Mouse (Mus musculus): ENCODE results near the gene Hoga1. TPM values are rescaled to one million over a fixed set of nuclear protein-coding genes. Genes with fewer than 3 reads are reported as not detected.

Gene Hoga1
- total and polyA plus RNA-seq, 2 experiments from 2014 or later: 3.1 to 3.4 TPM

DNA sequence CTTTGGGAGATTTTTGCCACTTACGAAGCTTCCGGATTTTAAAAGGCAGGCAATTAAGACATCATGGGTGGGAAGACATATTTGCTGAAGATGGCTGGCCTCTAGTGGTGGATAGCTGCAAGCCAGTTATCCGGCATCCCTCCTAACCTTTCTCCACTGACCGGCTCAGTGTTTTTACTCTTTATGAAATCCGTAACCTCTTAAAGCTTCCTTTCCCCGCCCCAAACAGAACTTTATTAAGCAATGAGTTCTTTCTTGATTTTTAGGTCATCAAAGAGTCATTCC is 23.8 kb downstream of the Hoga1 start:
- H3K9me3 ChIP-seq (ENCODE audit: low read length): no peaks in the 10 kb centered on the region
- peak; percentile 72 for DNase-seq (ENCODE audit: low spot score)
- no peak overlapping the region for H3K9ac ChIP-seq (replicated peaks; ENCODE audit: low read length, poor library complexity, severe bottlenecking)
- ATAC-seq (ENCODE audit: low FRiP score): no peak
- no peak overlapping the region for H3K27ac ChIP-seq (ENCODE audit: low read depth, low read length)
- 0 out of 2 replicates have a peak, but pooled peaks cover 2% of the 10 kb centered on the region for H3K4me1 ChIP-seq (ENCODE audit: insufficient read depth, low read length)
- H3K36me3 ChIP-seq (ENCODE audit: insufficient read depth, low read length): peaks cover 4% of the 10 kb centered on the region; the same call in 1 of the 2 replicates
- WGBS: 36% methylated on average over 6 of the region's 6 CpGs
- H3K27me3 ChIP-seq (ENCODE audit: insufficient read depth, low read length): no peaks in the 10 kb centered on the region
- H3K4me3 ChIP-seq (ENCODE audit: low read depth, low read length): no peak overlapping the region
- H3K4me2 ChIP-seq (ENCODE audit: low read depth, low read length, poor library complexity, severe bottlenecking): no peak overlapping the region
- TF ChIP-seq CTCF (IDR thresholded peaks at IDR 0.05): peak; percentile 81

DNA sequence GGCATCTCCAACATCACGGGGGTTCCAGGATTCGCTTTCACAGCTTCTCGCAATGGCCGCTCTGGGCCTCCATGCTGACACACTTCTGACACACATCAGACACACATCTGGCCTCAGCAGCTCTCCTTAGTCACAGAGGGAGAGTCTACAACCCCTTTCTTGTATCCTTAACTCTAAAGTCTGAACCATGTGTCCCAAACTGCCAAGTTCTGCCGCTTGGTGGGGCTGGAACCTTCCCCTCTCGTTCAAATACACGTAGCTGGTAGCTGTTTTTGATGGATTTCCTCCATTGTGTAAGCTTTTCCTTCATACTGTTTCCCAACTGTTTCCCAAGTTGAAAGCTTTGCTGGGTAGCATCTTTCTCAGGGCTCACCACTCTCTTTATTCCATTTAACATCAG is 25.8 kb downstream of the Hoga1 start:
- DNase-seq (ENCODE audit: low spot score): no peak
- Histone ChIP-seq H3K4me3 (ENCODE audit: low read depth, low read length) (no peak overlapping the region), H3K9me3 (ENCODE audit: low read length) (no peaks in the 10 kb centered on the region), H3K36me3 (ENCODE audit: insufficient read depth, low read length) (peaks cover 20% of the 10 kb centered on the region), H3K9ac (replicated peaks; ENCODE audit: low read length, poor library complexity, severe bottlenecking) (no peak overlapping the region), H3K27me3 (ENCODE audit: insufficient read depth, low read length) (no peaks in the 10 kb centered on the region), H3K4me2 (ENCODE audit: low read depth, low read length, poor library complexity, severe bottlenecking) (no peak overlapping the region), H3K4me1 (ENCODE audit: insufficient read depth, low read length) (0 out of 2 replicates have a peak, but pooled peaks cover 2% of the 10 kb centered on the region), H3K27ac (ENCODE audit: low read depth, low read length) (no peak overlapping the region)
- 76% methylated on average over 7 of the region's 7 CpGs for WGBS
- peak; percentile 44 for TF ChIP-seq CTCF (IDR thresholded peaks at IDR 0.05)
- ATAC-seq (ENCODE audit: low FRiP score): no peak

DNA sequence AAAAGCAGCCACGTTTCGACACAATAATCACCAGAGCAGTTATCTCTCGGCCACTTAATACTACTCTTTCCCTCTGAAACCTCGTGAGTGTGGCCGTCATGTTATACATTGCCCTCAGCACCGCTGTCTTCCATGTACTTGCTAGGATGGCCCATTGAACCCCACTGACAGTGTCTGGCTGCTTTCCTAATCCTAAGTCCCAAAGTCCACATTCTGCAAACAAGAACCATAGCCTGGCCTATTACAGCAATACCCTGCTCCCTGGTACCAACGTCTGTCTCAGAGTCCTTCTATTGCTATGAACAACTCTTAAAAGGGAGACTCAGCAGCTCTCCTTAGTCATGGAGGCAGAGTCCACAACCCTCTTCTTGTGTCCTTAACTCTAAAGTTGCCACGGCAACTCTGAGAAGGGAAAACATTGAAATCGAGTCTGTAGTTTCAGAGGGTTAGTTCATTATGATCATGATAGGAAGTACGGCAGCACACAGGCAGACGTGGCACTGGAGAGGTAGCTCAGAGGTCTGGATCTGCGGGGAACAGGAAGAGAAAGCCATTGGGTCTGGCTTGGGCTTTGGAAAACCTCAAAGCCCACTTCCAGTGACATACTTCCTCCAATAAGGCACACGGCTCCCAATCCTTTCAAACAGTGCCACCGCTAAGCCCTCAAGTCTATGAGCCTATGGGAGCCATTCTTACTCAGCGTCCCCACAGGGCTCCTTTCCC is 26.6 kb downstream of the Hoga1 start:
- H3K36me3 ChIP-seq (ENCODE audit: insufficient read depth, low read length): peaks cover 25% of the 10 kb centered on the region
- H3K27me3 ChIP-seq (ENCODE audit: insufficient read depth, low read length): no peaks in the 10 kb centered on the region
- H3K4me3 ChIP-seq (ENCODE audit: low read depth, low read length): no peak overlapping the region
- H3K27ac ChIP-seq (ENCODE audit: low read depth, low read length): no peak overlapping the region
- TF ChIP-seq CTCF (IDR thresholded peaks at IDR 0.05): no peak
- H3K4me1 ChIP-seq (ENCODE audit: insufficient read depth, low read length): 0 out of 2 replicates have a peak, but pooled peaks cover 2% of the 10 kb centered on the region
- no peak overlapping the region for H3K4me2 ChIP-seq (ENCODE audit: low read depth, low read length, poor library complexity, severe bottlenecking)
- DNase-seq (ENCODE audit: low spot score) (no peak), ATAC-seq (ENCODE audit: low FRiP score) (no peak)
- 79% methylated on average over 15 of the region's 15 CpGs for WGBS
- no peaks in the 10 kb centered on the region for H3K9me3 ChIP-seq (ENCODE audit: low read length)
- no peak overlapping the region for H3K9ac ChIP-seq (replicated peaks; ENCODE audit: low read length, poor library complexity, severe bottlenecking)

DNA sequence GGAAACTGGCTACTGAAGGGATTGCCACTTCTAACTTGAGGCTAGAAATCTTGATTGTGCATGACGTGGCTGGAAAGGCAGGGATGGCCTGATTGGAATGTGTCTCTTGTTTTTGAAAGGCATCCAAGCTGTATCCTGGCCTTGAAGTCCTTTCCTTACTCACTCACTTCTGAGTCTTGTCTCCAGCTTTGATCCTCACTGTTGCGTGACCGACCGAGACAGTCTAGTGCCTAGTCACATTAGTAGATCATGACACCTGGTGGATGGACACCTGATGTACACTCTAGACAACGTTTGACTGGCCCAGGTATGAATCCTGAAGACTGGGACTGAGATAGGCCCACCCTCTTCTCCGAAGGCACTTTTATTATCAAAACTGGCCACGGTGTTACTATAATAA is 27.4 kb downstream of the Hoga1 start:
- DNase-seq (ENCODE audit: low spot score): no peak

DNA sequence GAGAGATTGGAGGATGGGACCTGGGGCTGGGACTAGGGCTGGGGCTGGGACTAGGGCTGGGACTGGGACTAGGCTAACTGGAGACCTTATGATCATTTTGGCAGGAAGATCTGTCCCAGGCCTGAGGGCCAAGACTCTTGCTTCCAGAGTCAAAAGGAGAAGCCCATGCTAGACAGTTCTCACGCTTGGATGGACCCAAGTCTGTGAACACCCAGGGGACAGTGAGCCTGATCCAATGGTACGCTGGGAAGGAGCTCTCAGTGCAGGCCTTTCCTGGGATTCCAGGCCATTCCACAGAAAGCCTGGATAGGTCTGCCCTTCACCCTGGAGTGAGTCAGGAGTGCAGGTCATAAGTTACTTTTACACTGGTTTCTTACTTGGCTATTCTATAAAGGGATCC is 29.6 kb downstream of the Hoga1 start:
- no peaks in the 10 kb centered on the region for H3K9me3 ChIP-seq (ENCODE audit: low read length)
- TF ChIP-seq CTCF (IDR thresholded peaks at IDR 0.05): no peak

More for the DNA sequence above, 27.4 kb downstream of the Hoga1 start:
- TF ChIP-seq CTCF (IDR thresholded peaks at IDR 0.05): peak; percentile 44
- no peak overlapping the region for H3K4me3 ChIP-seq (ENCODE audit: low read depth, low read length)
- H3K36me3 ChIP-seq (ENCODE audit: insufficient read depth, low read length): peaks cover 27% of the 10 kb centered on the region
- no peak overlapping the region for H3K27ac ChIP-seq (ENCODE audit: low read depth, low read length)
- H3K9me3 ChIP-seq (ENCODE audit: low read length): no peaks in the 10 kb centered on the region
- 76% methylated on average over 7 of the region's 7 CpGs for WGBS
- H3K4me2 ChIP-seq (ENCODE audit: low read depth, low read length, poor library complexity, severe bottlenecking): no peak overlapping the region
- H3K9ac ChIP-seq (replicated peaks; ENCODE audit: low read length, poor library complexity, severe bottlenecking): no peak overlapping the region
- H3K27me3 ChIP-seq (ENCODE audit: insufficient read depth, low read length): no peaks in the 10 kb centered on the region
- H3K4me1 ChIP-seq (ENCODE audit: insufficient read depth, low read length): 0 out of 2 replicates have a peak, but pooled peaks cover 2% of the 10 kb centered on the region
- ATAC-seq (ENCODE audit: low FRiP score): no peak

DNA sequence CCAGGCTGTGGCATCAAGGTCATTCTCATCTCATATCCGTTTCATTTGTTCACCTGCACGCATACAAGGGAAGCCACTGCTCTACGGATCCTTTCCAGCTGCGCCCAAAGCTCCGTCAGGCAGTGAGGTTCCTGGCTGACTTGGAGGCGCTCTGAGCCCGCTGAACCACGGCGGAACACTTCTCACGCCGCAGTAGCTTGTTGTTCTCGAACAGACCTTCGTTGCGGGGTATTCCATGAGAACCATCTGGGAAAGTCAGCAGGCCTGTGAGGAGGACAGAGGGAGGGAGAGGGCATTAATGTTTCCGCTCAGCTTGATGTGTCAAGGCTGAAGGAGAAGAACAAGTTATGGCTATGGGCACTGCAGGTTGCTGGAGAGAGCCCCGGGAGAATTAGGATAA is 30.6 kb downstream of the Hoga1 start:
- Histone ChIP-seq H3K4me1 (ENCODE audit: insufficient read depth, low read length) (no peaks in the 10 kb centered on the region), H3K9ac (replicated peaks; ENCODE audit: low read length, poor library complexity, severe bottlenecking) (no peak overlapping the region), H3K36me3 (ENCODE audit: insufficient read depth, low read length) (peaks cover 40% of the 10 kb centered on the region), H3K27ac (ENCODE audit: low read depth, low read length) (no peak overlapping the region), H3K9me3 (ENCODE audit: low read length) (no peaks in the 10 kb centered on the region), H3K4me2 (ENCODE audit: low read depth, low read length, poor library complexity, severe bottlenecking) (no peak overlapping the region), H3K27me3 (ENCODE audit: insufficient read depth, low read length) (no peaks in the 10 kb centered on the region), H3K4me3 (ENCODE audit: low read depth, low read length) (no peak overlapping the region)
- 89% methylated on average over 16 of the region's 16 CpGs for WGBS
- ATAC-seq (ENCODE audit: low FRiP score) (no peak), DNase-seq (ENCODE audit: low spot score) (no peak)
- TF ChIP-seq CTCF (IDR thresholded peaks at IDR 0.05): no peak

More for the DNA sequence above, 29.6 kb downstream of the Hoga1 start:
- H3K27ac ChIP-seq (ENCODE audit: low read depth, low read length): no peak overlapping the region
- no peaks in the 10 kb centered on the region for H3K4me1 ChIP-seq (ENCODE audit: insufficient read depth, low read length)
- peaks cover 39% of the 10 kb centered on the region for H3K36me3 ChIP-seq (ENCODE audit: insufficient read depth, low read length)
- H3K4me3 ChIP-seq (ENCODE audit: low read depth, low read length): no peak overlapping the region
- no peak for ATAC-seq (ENCODE audit: low FRiP score)
- no peak overlapping the region for H3K9ac ChIP-seq (replicated peaks; ENCODE audit: low read length, poor library complexity, severe bottlenecking)
- H3K27me3 ChIP-seq (ENCODE audit: insufficient read depth, low read length): no peaks in the 10 kb centered on the region
- WGBS: 78% methylated on average over 2 of the region's 2 CpGs
- DNase-seq (ENCODE audit: low spot score): no peak
- H3K4me2 ChIP-seq (ENCODE audit: low read depth, low read length, poor library complexity, severe bottlenecking): no peak overlapping the region
